Mouse (Mus musculus) spleen, postnatal 10 days (tissue): ENCODE measurements around the gene Pgm2l1.

Experiments
- DNase-seq, 2 experiments: peaks; one replicate each; pipeline ENCODE4 v3.0.0; 2021 to 2022; ENCODE audit warnings: low spot score in 2 of 2

Pgm2l1 gene

GRCm38 (mm10) chr7:100295745-100296144 lies 68.6 kb downstream of the Pgm2l1 start:
- no peak for DNase-seq

GRCm38 (mm10) chr7:100296699-100297098 lies 69.5 kb downstream of the Pgm2l1 start:
- no peak for DNase-seq

DNA sequence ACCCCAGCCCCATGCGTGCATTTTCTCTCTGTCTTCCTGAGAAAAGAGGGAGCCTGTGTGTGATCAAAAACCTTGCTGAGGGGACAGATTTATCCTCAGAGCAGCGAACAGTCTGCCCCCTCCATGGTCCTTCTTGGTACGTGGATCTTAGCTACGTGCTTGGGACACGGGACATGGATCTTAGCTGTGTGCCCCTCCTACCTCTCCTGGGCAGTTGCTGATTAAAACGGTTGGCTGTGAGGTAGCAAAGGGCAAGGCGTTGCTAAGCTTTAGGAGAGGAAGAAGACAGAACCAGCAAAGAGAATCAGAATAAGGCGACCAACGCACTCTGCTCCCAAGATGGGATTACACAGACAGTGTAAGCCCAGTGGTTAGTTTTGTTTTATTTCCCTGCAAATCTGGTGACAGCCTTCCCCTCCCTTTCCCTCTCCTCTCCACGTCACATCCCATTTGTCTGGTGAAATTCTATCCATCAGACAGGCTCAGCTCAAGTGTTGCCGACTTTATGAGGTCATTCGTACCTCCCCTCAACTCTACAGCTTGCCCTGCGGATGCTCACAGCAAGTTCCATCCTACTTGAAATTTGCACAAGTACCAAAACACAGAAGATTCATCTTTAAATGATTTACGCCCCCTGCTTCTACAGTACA lies 71.8 kb downstream of the Pgm2l1 start:
- DNase-seq: no peak

GRCm38 (mm10) chr7:100301390-100301789 lies 74.2 kb downstream of the Pgm2l1 start:
- no peak for DNase-seq

GRCm38 (mm10) chr7:100302316-100302715 lies 75.1 kb downstream of the Pgm2l1 start:
- DNase-seq: no peak

DNA sequence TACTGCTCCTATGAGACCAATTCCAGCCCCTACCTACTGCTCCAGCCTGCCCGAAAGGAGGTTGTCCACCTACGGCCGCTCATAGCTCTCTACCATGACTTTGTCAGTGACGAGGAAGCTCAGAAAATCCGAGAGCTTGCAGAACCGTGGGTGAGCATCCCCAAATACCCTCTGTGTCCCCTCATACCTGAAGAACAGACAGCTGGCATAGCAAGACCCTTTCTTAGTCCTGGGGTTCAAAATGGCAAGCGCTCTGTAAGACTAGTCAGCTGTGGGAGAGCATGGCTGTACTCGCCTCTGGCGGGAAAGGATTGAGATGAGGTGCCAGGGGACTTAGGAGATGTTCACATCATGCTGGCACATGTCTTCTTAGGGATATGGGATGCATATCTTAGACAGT lies 78.7 kb downstream of the Pgm2l1 start:
- DNase-seq: no peak

- no peak for DNase-seq
Measured at GRCm38 (mm10) chr7:100307872-100308653, 80.9 kb downstream of the Pgm2l1 start.

DNA sequence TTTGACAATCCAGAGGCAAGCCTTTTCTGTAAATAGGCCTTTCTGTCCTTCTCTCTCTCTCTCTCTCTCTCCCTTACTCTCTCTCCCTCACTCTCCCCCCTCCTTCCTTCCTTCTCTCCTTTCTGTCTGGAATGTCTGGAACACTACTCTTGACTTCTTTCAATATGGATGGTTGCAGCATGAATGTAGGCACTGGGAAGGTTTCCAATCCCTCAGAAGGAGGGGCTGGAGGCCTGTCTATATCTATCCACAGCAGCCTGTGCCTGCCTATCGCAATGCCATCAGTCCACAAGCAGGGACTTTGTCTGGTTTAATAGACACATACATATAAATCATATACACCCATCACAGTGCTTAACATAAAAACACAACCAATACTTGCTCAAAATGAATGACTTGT lies 82.0 kb downstream of the Pgm2l1 start:
- DNase-seq: no peak

DNA sequence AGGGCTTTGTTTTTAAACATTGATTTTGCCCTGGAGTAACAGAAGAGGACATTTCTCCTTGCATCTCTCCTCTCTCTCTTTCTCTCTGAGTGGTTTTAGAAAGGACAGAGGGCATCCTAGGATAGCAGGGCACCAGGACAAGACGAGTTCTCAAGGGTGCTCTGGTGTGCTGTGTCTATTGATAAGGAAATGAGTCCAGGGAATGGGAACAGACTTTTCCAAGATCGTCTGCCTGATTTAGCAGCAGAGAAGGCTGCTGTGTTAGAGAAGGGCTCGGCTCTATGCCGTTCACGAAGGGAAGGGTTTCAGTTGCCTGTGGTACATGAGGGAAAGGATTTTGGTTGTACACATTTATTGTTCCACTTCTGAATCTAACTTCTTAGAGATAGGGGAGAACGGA lies 82.5 kb downstream of the Pgm2l1 start:
- DNase-seq: no peak

DNA sequence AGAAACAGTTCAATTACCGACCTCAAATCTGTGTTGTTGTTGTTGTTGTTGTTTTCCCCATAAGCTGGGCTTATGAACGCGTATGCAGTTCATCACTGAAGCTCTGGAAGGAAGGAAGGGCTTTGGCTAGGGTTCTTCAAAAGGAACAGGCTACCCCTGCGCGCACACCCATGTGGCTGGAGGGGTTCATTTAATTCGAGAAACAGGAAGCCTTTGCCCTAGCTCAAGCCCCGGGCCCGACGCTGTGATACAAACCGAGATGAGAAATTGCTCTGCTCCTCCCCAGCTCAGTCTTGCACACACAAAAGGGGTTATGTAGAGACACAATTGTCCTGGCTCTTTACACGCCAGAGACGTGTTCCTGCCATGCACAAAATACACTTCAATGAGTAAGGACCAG lies 83.1 kb downstream of the Pgm2l1 start:
- DNase-seq: peak in 1 of 2 experiments; percentile 24

- DNase-seq: no peak
Measured at GRCm38 (mm10) chr7:100312716-100313115, 85.5 kb downstream of the Pgm2l1 start.

DNA sequence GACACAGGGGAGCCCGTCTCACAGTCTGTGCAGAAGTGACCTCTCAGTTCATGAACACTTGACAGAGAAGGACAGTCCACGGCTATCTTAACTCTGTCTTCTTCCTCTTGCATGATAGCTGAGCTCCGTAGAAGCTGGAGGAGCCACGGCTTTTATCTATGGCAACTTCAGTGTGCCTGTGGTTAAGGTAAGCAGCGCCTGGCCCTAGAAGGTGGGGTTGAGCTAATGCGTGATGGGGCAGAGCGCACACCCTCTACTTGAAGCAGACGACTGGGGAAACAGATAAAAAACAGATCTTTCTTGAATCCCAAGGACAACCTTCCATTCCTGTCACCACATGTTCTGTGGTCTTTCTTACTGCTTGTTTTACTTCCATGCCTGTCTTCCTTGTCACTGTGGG lies 89.7 kb downstream of the Pgm2l1 start:
- no peak for DNase-seq

DNA sequence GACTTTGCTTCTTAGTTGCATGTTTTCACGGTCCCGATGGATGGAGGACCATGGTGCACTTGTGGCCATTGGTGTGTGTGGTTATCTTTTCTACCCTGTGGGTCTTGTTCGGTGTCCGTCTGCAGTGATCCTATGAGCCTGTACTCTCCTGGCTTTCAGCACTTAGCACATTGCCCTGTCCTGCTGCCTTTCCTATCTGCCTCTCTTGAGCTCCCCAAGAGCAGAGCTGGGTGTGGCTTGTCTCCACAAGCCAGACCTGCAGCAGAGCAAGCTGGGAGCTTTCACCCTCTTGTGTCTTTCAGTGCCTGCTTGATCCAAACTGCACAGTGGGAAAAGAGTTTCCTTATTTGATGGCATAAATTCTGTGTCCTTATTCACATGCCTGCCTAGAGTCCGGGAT lies 90.3 kb downstream of the Pgm2l1 start:
- no peak for DNase-seq

- DNase-seq: no peak
Measured at GRCm38 (mm10) chr7:100323721-100324120, 96.5 kb downstream of the Pgm2l1 start.

GRCm38 (mm10) chr7:100325482-100325881 lies 98.3 kb downstream of the Pgm2l1 start:
- peak in 1 of 2 experiments; percentile 56 for DNase-seq

DNA sequence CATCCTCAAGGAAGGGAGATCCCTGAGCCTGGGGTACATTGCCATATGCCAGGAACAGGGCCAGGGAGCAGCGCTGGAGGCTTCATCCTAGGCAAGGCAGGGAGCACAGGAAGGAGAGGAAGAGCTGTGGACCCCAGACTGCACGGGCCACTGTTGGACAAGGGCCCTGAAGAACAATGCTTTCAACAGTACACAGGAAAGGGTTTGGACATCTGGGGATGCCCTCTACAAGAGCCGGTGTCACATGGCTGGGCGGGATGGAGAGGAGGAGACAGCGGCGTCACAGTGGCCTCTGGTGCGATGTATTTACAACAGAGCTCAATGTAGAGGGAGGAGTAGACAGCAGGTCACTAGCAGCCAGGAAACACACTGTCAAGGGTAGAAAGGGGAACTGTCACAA lies 100.3 kb downstream of the Pgm2l1 start:
- no peak for DNase-seq
